Mouse (Mus musculus): ENCODE measurements at regions not wholly inside any gene's neighbourhood (a gene's known extent, or its start where the extent isn't known, plus 50 kb on each side); places are given as distances from the start of the nearest gene placed in this dataset.
A peak's percentile ranks its signal among the peaks of the same experiment; 100 is the strongest.

DNA sequence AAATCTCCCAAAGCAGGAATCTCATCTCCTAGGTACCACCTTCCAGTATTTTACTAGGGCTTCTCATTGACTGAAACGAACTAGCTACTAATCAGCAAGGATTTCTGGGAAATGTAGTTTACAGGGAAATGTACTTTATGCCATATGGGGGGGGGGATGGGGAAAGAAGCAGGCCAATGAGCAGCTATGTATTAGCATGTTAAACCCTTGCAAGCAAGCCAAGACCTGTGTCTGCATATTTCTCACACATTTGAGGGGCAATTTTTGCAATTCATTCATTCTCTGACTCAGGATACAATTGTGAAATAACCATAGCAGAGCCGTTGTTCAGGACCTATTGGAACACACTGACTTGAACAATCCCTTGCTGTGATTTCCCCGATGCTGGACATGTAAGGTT, 454.3 kb upstream of the Tbx3 start:
- no peak for DNase-seq (ENCODE audit: low spot score)

DNA sequence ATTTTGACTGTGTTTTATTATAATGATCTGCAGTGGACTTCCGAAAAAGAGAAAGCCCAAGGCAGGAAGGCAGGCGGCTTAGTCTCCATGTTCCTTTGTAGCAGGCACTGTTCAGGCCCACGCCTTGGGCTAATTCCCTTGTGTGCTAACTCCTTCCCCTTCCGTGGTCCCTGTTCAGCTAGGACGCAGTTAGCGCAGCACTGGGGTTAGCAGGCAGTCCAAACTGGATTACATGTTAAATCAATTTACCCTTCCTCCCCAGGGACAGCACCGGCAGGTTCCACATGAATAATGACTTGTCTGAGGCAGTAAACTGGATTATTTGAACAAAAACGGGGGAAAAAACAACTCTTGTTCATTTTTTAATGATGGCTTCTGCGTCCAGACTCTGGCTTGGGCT, 453.4 kb upstream of the Tbx3 start:
- no peak for DNase-seq (ENCODE audit: low spot score)

DNA sequence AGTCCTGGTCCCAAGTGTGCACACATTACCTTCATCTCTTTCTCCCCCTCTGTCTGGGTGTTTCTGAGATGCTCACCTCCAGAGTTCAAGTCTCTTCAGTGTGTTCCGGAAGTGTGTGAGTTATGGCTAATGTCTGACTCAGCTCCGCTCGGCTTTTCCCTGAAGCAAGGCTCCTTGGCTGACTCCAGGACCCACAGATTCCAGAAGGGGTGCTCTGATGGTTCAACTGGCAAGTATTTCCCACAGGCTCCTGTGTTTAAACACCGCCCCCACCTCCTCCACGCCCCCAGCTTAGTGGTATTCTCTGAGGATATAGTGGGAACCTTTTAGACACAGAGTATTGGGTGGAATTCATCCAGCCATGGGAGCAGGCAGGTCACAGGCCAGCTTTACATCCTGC, 441.8 kb upstream of the Tbx3 start:
- no peak for DNase-seq (ENCODE audit: low spot score)

DNA sequence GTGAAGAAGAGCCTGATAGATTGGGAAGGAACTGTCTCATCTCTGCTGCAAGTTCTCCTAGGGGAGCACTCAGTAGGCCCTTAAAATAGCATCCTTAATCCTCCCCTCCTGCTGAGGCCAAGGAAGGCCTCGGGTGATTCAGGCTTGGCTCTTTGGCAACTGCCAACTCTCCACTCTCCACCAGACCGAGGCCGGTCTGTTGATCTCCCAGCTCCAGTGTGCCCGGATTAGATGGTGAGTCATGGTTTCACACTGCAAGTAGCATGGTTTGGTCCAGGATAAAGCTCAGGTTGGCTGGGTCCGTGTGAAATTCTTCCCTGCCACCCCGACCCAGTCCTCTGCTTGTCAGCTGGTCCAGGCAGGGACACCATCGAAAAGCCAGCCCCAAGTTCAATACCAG, 437.5 kb upstream of the Tbx3 start:
- DNase-seq (ENCODE audit: low spot score) = no peak

DNA sequence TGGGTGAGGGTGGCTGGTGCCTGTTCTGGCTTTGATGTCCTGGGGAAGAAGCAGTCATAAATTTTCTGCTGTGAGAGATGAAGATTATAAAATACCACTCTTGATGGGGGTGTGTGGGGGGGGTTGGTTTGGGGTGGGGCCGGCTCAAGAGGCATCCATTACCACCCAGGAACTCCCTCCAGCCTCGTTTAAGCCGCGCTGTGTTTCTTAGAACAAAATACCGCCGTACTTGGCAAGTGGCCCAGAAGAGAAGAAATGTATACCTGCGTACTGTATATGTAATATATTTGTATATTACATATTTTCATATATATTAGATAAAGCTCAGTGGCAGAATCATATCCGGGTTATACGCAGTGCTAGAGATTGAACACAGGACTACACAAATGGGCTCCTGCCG, 434.6 kb upstream of the Tbx3 start:
- no peak for DNase-seq (ENCODE audit: low spot score)

DNA sequence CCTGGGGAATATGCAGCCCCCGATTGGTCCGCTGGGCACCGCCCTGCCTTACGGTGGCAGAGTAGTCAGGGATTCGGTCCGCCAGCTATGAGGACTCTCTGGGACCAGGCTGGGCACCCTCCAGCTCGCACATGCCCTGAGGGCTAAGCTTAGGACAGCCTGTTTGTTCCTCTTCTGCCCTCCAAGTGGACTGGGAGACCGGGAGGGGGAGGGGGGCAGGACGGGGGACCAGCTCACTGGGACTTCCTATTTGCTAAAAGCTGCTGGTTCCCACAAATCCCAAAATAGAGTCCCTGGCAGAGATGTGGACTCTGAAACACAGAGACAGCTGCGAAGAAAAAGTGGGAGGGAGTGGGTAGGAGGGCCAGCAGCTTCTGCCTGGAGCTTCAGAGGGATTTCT, 423.6 kb upstream of the Tbx3 start:
- no peak for DNase-seq (ENCODE audit: low spot score)

DNA sequence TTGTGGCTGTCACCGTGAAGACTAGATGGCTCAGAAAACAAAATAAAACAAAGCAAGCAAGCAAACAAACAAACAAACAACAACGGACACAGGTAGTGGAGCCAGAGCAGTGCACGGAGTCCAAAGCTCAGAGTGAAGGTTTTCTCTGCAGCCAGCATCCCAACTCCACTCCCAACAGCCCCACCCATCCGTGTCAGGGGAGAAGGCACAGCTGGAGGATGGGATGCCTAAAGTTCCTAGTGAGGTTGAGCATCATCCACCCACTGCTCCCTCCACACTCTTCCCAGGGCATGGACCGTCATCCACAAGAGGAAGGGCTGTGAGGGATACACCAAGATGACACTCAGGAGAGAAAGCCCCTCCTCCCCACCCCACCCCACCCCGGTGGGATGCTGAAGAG, 421.8 kb upstream of the Tbx3 start:
- no peak for DNase-seq (ENCODE audit: low spot score)

DNA sequence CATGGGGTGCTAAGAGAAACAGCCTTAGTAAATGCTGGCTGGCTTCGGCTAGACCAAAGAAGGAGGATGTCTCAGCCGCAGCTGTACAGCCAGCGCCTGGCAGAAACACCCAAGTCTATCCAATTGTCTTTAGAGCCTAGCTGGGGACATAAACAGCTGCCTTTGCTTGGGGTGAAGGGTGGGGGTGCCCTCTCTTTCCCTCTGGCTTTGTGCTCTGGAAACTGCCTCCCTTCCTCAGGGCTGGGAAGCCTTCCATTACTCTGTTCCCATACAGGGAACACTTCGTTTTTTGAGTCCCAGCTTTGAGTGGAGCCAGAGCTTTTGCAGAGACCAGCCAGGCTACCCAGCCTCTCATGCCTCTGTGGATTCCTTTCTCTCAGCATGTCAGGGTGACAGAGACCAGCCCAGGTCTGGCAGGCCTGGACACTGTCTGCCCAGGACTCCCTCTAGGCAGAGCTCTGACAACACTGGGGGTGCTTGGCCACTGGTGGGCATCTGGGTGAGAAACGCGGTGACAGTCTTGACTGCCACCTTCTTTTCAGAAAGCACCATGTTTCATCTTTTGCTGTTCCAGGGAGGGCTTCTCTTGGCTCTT, 421.2 kb upstream of the Tbx3 start:
- DNase-seq (ENCODE audit: low spot score) = no peak

DNA sequence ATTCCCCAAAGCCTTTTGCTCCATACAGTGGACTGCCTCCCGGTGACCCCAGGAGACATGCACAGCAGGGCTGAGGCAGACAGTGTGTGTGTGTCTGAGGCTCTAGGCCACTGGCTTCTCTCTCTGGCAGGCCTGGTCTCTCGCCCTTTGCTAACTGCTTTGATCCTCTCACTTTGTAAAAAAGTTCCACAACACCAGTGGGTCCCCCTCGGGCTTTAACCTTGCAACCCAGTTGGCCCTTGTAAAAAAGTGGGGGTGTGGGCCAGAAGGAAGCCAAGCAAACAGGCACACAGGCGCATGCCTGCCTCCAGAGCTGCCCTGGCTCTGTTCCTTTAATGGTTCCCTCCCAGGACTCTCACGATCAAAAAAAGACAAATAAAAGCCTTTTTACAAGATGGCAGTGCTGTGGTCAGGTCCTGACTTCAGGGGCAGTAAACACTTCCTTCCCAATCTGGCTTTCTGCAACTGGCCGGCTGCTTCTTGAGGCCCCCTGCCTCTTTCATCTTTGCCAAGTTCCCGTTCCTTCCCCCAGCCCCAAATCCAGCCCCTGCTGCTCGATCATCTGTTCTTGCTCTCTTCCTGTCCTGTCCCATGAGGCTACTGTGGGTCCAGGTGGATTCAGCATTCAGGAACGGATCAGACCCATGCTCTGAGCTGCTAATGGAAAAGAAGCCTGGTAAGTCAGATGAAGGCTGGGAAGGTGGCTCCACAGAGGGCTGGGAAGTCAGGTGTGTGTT, 419.0 kb upstream of the Tbx3 start:
- DNase-seq (ENCODE audit: low spot score) = no peak

DNA sequence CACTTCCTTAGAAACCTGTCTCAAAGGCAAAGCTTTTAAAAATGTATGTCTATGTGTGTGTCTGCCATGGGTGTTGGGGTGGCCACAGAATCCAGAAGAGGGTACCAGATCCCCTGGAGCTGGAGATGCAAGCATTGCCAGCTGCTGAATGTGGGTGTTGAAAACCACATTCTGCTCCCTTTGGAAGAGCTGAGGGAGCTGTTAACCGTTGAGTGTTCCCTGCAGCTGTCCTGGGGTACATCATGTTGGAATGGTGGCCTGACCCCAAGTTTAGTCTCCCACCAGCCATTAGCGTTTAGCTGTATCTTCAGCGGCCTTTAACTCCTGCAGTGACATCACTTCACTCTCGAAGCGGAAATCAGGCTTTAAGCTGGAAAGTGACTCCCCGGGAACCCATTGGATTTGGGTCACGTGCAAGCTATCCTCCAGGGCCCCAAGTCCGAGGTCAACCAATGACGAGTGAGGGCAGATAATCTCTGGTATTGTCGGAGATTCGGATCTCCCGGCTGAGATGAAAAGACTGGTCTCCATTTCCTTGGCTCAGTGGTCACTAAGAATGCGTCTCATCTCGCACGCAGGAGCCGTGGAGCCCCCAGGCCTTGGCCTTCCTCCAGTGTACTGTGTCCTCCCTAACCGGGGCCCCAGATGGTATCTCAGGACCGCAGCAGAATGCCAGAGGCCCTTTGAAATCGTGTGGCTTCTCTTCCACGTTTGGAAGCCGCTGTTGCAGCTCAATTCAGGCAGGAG, 412.9 kb upstream of the Tbx3 start:
- peak; percentile 17 for DNase-seq (ENCODE audit: low spot score)

DNA sequence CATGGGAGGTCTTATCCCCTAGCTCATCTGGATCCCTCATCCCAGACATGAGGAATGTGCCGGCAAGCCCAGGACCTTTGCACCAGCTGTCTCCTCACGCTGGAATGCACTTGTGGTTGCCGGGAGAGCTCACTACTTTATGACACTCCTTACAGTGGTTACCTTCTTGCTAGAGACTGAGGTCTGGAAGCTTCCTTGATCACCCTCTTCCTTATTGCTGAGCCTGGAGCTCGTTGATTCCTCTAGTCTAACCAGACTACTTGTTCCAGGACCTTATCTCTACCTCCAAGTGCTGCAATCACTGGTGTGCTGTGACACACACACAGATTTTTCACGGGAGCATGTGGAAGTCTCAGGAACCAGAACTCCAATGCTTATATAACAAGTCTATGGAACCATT, 411.6 kb upstream of the Tbx3 start:
- no peak for DNase-seq (ENCODE audit: low spot score)

DNA sequence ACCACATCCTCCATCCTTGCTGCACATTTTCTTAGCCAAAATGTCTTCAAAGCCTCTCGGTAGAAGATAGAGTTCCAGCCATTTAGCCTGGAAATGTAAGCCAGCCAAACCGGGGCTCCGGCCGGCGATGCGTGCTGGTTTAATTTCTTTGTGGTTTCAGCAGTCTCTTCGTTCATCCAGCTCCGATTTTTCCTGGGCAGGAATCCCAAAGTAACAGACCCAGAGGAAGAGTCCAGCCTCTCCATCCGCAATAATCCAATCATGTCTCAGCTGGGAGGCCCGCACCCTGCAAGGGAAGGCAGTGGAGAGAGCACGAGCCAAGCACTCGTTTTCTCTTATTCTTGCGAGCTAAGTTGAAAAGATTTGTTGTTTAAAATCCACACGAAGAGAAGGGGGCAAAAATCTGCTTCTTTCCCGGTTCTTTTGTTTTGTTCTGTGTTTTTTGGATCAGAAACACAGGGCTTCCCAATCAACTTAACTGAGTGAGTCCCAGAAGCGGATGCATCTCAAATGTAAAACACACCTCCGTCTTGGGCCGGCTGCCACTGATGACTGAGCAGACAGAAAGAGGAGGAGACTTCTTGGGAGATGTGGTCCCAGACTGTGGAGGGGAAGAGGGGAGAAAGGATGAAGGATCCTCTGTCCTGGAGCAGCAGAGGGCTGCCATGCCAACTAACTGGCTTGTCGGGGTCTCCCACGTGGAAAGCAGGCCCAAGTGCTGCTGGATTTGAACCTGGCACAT, 405.1 kb upstream of the Tbx3 start:
- no peak for DNase-seq (ENCODE audit: low spot score)

DNA sequence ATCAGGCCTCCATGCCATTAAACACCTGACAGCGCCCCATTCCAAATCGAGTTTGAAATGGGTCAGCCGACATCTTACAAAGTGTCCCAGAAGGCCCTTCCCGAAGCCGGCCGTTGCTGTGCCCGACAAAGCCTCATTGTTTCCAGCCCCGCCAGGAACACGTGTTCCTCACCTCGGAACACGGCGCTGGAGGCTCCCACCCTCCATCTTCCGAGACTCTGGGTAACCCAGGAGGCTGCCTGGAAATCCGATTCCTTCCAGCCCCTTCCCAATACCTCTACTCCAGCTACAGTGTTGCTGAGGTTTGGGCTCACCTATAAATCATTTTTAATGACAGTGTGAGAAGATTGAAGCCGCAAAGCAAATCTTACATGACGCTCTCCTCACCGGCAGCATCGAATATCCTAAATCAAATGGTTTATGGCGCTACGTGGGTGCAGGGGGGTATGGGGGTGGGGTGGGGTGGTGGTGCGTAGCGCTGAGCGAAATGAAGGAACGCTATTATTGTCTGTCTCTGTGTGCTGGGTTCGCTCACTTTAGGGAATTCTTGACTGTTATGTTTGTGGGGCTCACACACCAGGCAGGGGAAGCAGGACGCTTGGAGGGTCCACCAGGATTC, 399.1 kb upstream of the Tbx3 start:
- DNase-seq (ENCODE audit: low spot score) = no peak

DNA sequence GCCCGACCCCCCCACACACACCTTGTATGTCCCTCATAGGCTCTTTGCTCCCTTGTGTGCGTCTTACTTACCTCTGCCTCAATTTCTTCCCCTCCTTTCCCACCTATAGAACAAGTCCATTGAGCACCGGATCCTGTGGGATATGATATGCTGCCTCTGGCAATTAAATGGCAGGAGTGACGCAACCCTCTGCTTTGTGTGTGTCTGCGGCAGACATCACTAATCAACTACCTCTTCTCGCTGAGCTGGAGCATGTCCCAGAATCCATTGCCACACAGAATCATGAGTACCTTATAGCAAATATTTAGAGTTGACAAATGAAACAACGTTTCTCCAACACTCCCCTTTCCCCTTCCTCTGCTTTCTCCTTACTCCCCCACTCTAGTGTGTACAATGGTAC, 397.3 kb upstream of the Tbx3 start:
- no peak for DNase-seq (ENCODE audit: low spot score)

DNA sequence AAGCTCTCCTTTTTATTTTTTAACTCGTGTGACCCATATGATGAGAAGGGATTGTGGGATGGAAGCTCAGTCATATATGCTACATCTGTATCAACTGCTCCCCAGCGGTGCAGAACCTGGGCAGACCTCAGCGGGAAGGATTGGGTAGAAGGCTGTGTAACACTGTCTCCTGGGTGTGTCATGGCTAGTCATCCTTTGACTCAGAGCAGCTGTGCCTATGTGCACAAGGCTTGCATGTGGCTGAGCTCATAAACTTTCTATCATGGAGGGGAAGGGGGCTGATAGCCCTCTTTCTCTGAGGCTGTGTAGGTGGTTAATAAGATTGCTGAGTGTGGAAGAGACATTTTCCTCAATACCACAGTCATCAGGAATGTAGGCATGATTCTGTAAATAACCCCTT, 396.9 kb upstream of the Tbx3 start:
- DNase-seq (ENCODE audit: low spot score) = no peak

DNA sequence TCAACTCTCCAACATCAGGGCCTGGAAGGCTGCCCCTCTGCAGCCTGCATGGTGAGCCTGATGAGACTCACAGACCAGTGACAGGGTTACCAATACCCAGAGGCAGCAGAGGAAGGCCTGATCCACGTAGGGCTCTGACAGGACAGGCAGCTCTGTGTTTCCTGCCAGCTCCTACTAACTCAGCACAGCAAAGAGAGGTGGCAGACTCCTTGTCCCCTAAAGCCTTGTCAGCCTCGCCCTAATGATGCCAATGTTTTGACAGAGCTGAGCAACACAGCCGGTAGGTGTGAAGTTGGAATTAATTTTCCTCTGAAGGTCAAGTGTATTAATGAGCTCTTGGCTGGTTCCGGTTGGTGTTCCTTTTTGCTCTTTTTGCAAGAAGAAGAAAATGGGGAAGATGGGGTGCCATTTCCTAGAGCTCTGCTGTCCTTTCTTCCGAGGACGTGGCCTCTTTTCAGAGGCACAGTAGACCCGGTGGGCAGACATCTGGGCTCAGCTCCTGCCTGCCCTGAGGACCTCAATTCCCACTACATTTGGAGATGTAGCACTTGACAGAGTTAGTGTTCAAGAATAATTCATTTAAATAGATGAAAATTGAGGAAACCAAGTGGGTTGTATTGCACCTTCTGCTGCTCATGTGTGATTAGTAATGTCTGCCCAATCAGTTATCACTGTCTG, 395.5 kb upstream of the Tbx3 start:
- no peak for DNase-seq (ENCODE audit: low spot score)

DNA sequence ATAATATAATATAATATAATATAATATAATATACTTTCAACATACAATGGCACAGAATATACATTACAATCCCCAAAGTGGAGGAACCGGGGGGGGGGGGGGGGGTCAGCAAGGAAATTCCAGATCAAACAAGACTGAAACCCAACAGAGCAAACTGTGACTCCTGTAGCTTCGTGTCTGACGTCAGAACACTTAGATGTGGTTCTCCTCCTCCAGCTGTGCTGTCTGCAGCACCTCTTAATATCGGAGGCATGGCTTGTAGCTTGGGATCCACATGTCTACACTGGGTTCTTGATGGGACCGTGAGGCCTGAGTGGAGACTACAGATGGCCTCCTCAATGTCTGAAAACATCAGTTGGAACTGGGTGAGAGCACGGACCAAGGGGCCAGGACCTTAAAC, 390.3 kb upstream of the Tbx3 start:
- DNase-seq (ENCODE audit: low spot score) = no peak

DNA sequence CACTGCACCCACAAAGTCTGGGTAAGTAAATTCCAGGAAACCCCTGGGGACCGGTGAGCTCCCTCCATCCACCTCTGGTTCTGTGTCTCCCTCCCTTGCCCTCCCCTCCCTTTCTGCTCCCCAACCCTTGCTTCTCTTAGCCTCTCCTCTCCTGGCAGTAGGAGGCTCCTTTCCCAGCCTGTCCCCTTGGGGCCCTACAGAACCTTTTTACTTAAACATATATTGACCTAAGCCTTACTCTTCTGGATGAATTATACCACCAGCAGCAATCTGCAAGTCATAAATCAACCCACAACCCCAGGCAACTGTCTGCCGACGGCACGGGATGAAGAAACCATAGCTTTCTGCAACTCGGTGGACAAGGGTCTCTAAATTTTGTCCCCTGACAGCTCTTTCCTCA, 380.7 kb upstream of the Tbx3 start:
- DNase-seq (ENCODE audit: low spot score) = no peak

DNA sequence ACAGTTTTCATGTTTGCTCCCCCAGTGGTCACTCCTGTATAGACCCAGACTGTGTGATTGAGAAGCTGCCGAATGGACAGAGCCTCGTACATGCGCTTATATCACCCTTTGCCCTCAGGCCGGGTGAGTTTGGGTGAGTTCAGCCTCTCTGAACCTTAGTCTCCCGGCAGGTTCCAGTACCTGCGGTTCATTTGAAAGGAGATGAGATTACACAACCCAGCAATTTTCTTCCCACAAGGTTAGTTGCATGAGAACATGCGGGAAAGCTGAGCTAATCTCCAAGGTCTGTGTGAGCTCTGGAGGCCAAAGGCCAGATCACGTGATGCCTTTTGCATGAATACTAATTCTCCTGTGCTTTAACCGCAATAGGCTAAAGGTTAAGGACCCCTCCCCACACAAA, 378.1 kb upstream of the Tbx3 start:
- DNase-seq (ENCODE audit: low spot score) = no peak

DNA sequence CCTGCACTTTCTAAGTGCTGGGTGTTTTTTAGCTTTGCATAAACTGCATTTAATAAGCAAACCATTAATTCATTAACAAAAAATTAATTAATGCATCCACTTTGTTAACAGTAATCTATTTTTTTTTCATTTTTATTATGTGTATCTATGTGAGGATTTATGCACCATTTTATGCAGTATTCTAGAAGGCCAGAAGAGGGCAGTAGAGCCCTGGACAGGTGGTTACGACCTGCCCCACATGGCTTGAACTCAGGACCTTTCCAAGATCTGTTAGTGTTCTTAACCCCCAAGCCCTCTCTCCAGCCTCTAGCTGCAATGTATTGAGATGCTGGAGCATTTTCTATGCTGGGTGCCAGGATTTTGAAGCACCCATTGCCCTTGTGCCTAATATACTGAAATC, 377.6 kb upstream of the Tbx3 start:
- DNase-seq (ENCODE audit: low spot score) = no peak

DNA sequence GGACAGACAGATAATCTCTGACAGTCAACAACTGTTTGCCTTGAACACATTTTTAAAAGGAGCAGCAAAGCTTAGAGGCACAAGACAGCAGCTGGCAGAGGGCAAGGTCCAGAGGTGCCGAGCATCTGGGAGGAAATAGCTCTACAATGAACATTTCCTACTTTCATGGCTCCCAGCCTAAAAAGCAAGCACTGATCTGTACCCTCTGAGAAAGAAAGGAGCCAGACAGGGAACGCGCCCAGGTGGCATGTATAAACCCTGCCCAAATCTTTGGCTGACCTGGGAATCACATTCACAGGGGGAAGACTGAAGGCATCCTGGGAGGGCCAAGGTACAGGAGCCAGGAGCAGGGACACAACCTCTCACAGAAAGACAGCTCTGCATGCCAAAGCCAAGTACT, 371.2 kb upstream of the Tbx3 start:
- no peak for DNase-seq (ENCODE audit: low spot score)

DNA sequence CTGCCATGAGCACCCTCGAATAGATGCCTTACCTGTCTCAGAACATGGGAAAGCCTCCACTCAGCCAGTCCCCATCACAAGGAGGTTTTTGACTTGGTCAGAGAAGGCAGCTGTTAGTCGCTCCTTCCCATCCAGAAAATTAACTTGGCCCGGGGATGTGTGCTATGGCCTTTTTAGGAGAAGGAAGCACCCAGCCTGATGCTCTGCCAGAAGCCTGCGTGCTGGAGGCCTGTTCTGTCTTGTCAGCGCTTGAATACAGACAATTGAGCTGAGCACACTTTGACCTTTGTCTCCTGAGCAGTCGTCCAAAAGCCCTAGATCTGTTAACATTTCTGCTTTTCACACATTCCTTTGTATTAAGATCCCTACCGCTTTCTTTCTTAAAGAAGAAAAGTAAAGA, 370.4 kb upstream of the Tbx3 start:
- peak; percentile 50 for DNase-seq (ENCODE audit: low spot score)

Data from embryo, embryonic 10 days (tissue).